Mouse (Mus musculus): ENCODE measurements around the gene Clasrp.

Gene Clasrp

DNA sequence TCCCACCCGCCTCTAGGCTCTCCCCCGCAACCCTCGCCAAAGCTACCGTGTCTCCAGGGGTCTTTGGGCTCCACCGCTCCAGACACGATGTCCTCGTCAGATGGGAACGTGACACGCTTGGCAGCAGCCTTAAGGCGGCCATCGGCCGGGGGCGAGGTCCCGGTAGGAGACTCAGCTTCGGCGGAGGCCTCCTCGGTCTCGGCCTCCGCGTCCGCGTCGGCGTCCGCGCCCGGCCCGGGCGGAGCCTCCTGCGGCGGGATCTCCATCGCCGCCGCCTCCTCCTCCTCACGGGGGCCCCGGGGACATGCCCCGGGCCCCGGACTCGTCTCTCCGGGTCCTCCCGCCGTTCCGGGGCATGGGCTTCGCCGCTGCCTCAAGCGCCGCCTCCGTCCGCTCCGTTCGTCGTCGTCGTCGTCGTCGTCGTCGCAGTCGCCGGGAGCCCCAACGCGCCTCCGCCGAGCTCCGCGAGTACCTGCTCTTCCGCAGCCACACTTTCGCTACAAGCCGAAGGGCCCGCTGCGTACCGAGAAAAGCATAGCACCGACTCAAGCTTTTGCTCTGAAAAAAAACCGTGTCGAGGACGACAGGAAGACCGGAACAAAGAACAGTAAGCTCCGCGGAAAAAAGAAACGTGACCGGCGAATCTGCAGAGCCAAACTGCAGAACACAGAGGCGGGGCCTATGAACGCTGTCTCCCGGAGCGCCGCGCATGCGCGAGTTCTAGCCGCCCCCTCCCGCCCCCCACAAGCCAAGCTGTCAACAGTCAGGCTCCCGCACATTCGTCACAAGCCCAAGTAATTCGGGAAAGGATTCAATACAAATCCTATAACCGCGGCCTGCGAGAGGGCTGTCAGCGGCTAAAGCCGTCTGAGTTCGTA is 42.3 kb downstream of the Clasrp start:
- peak; percentile 96 to 97 for DNase-seq

DNA sequence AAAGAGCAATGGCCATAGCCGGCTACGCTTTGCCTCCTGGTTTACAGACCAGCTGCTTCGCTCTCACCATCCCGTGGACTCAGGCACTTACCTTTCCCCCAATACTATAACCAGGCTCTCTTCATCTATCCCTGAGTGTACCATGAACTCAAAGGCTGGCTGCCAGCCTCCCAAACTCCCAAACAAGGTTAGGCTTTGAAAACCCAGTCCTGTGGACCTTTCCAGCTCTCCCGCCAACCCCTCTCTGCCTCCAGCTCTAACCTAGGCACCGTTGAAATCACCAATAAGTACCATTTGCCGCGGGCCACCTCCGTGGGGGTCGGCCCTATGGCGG is 42.9 kb downstream of the Clasrp start:
- DNase-seq, result no peak

DNA sequence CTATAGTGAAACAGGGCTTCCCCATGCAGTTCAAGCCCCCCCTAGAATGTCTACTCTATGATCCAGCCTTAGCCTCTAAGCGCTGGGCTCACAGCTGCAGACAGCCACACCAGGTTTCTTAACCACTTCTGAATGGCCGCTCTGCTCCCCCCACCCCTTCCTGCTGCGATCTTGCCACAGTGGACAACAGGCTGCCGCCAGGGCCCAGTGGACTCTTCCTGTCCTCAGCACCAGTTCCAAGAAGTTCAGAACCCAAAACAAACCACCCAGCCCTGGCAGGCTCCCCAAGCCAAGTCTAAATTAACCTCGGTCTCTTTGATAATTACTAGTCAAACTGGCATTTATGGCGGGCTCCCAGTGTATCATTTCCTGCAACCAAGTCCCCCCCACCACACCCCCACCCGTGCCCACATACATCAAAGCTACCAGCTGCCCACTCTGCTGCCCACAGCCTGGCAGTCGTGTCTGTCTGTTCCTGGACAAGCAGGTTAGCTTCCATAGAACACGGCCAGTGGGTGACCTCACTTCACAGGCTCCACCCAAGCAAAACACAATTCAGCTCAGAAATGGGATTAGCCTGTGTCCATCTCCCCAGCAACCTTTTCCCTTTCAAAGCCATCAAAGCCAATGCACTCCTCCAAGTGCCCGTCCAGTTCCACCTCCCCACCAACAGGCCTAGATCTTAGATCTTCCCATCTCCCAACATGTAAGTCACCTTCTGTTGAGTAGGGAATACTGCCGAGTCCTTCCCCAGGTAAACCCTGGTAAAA is 43.6 kb downstream of the Clasrp start:
- DNase-seq, result peak; percentile 29 to 35

DNA sequence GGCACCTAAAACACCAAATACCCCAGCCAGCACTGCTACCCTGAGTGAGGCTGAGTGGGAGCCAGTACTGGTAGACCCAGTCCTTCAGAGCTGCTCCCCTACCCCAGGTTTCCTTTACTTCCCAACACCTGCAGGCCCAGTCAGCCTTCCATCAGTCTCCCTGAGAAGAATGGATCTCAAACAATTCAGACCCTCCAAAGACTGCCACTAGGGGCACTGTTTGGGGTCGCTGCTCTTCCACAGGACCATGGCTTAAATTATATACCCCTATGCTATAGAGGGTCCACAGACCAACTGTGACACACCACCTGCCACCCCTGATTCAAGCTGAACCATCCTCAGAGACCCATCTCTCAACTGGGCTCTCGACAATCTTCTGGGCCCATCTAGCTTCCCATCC is 45.3 kb downstream of the Clasrp start:
- peak in 1 of 2 experiments; percentile 58 for DNase-seq

DNA sequence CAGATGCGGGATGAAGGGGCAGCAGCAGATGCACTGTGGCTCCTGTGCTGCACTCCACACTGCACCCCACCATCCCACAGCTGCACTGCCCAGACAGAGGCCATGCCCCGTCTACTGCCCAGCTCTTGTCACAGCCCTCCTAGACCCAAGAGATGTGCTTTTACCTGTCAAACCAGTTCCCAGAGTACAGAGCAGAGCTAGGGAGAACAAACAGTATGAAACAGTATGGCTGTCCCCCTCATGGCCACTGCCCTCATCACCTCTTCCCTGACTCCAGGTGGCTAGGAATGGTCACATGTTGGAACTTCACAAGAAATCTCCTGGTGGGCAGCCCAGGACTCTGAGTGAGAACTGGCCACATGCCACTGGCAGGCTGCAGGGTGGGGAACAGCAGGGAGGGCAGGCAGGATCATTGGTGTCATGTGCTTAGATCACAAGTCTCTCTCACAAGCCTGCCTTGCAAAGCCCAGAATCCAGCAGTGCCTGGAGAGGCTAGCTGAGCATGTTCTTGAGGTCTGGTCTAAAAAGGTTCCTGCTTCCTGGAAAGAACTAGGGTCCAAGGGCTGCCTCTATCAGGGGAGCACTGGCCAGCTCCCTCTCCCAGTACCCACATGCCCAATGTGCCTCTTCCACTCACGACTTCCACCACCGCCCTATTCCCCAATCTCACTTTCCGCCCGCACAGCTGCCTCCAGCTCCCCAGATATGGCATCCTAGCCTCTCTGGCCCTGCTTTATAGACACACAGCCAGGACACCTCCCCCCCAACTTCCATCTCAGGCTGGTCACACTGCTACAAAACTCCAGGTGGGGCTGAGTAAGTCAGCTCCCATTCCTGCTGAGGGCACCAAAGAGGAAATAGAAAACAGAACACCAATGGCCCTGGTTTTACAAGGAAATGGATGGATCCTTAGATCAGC is 46.0 kb downstream of the Clasrp start:
- DNase-seq, result no peak

DNA sequence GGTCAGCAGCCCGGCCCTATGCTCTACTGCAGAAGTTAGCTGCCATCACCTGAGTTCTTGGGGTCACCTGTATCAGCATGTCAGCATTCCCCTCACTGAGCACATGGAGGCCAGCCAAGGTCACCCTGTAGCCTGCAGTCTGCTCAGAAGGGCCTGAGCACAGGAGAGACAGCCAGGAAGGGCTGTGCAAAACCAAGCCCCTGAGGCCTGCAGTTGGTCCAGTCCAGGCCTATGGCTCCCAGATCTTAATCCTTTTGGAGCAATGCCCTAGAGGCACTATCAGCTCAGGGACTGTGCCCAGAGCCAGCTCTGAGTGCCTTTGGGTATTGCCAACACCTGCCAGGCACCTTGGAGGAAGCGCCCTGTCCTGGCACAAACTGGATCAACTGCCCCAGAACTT is 47.2 kb downstream of the Clasrp start:
- DNase-seq, result peak in 1 of 2 experiments; percentile 34

DNA sequence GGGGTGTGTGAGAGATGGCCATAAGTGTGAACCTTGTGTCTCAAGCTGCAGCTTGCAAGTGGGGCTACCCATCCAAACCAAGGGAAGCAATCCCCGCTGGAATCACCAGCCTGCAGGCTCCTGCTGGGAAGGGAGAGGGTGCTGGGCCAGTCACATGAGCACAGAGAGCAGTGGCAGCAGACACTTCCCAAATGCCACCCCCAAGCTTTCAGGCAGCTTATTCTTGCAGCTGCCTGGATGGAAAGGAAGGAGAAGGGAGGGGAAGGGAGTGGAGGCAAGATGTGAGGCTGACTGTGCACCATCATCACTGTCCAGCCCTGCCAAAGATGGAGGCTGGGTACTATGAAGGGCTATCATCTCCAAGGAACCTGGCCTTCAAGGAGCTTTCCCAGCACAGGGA is 50.1 kb downstream of the Clasrp start:
- no peak for DNase-seq

DNA sequence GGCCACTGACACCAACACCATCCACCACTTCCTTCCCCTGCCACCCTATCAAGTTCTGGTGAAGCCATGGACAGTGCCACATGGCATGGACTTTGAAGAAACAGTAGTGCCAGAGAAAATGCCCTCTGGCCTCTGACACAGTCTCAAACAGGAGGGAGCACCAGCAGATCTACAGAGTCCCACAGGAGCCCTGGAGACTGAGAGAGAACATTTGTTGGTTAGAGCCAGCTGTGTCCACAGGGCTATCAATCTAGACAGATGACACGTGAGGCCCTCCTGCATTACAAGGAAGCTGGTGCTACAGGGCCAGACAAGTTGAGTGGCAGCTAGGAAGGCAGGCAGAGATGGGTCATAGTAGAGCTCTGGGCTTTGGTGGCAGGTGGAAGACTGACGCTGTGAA is 51.8 kb downstream of the Clasrp start:
- no peak for DNase-seq

DNA sequence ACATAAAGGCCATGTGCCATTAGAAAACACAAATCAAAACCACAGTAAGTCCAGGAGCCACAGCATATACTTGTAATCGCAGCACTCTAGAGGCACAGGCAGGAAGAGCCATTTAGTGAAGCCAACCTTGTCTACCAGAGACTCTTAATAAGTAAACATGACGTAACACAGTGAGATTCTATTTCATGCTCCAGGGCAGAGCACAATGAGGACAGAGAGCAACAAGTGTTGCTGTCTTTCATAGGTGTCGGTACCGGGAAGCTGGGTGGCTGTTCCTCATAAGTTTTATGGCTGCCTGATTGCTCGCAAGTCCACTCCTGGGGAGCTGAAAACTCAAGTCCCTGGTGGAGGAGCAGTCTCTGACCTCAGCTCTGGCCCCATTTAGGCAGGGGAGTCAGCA is 52.7 kb downstream of the Clasrp start:
- no peak for DNase-seq

DNA sequence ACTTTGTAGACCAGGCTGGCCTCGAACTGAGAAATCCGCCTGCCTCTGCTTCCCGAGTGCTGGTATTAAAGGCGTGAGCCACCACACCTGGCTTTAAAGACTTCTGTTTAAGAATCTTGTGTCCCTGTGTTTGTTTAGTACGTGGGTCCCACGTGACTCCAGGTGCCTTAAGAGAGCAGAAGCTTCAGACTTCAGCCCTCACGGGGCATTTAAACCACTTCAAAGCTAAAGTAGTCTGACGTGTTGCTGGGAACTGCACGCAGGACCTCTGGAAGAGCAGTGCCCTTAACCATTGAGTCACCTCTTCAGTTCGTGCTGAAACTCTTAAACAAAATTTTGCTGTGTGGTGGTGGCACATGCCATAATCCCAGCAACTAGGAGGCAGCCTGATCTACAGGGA is 54.9 kb downstream of the Clasrp start:
- DNase-seq, result no peak

DNA sequence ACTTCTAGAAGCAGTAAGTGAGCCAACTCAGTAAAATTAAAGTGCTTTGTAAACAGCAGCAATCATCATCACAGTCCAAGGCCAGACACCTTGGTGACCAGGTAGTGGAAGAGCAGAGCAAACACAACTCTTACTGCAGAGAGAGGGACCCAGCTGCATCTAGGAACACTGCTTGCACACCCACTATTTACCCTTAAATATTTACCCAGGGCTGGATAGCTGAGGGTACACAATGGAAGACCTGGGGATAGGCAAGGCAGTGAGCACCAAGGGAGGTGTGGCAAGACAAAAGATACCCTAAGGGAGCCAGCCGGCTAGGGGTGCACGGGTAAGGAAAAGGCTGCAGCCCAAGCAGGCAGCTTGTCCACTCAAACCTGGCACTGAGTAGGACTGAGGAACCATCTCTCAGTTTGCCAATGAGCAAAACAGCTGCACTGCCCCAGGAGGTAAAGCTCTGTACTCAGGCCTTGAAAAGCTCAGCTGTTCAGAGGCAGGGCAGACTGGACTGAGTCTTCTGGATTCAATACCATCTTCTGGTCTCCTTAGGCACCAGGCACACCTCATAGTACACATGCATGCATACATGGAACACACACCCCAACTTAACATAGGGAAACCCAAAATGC is 56.8 kb downstream of the Clasrp start:
- no peak for DNase-seq

DNA sequence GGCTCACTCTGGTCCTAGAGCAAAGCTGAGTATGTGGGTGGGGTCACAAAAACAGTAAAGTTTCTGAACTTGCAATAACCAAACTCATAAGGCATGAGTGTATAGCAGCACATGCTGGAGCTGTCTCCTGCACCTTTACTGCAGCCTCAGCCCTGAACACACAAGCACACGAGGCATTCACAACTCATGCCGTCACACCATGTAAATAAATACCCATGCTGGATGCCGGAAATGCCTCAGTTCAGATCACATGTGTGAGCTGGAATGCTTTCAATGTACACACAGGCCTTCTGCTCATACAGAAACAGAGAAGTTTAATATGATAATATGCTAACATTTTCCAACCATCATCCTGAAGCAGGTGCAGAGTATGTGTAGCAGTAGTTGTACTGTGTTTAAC is 58.3 kb downstream of the Clasrp start:
- no peak for DNase-seq

DNA sequence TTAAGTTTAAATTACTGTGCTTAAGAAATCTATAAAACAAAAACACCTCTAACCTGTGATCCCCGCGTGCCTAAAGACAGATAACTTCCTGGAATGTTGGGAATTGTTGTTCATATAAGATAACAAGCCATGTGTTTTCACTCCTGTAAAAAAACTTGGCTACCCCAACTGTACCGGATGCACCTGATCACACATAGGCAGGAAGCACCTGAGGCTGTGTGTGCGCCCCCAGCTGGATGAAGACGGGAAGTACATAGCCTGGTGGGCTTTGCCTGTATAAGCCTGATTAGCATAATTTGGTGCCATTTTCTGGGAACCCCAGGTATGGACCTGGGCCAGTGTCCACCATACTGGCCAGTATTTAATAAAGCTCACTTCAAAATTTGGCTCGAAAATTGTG is 60.7 kb downstream of the Clasrp start:
- DNase-seq, result peak in 1 of 2 experiments; percentile 63

DNA sequence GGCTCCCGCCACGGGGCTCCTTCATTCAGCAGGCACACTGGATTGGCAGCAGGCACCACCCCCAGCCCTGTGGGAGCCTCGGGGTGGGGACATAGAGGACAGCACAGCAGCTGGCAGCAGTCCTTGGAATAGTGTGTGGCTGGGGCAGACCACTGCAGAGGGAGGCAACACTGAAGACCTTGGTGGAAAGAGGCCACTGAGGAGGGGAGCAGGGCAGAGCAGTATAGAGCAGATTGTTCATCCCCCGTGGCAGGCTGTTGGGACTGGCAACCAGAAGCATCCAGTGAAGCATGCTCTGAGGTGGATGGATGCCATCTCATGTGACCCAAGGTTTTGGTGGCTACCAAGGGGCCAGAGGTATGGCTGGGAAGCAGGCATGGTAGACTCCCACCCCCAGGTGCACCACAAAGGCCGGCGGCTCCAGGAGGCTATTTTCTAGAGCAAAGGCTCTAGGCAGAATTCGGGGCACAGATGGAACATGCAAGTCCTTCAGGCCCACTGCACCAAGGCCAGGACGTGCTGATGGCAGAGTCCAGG is 62.1 kb downstream of the Clasrp start:
- DNase-seq, result peak; percentile 78 to 86

DNA sequence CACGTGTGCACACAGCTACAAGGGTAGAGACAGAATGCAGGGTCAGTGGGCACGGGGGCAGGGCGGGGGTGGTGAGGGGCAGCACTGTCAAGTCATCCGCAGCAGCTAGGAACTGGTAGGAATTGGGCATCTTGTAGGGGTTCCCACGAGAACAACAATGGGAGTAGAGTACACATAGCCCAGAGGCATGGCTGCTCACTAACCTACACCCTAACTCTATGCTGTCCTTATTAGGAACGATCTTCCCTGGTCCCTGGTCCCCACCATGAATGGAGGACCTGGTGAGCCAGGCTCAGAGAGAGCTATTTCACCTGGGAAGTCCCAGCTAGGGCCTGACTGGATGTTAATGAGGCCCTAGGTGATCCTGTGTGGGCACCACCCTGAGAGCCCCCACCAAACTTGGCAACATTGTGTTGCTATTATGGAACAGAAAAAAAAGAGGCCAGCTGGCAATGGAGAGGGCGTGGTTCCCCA is 62.6 kb downstream of the Clasrp start:
- DNase-seq, result peak in 1 of 2 experiments; percentile 45

DNA sequence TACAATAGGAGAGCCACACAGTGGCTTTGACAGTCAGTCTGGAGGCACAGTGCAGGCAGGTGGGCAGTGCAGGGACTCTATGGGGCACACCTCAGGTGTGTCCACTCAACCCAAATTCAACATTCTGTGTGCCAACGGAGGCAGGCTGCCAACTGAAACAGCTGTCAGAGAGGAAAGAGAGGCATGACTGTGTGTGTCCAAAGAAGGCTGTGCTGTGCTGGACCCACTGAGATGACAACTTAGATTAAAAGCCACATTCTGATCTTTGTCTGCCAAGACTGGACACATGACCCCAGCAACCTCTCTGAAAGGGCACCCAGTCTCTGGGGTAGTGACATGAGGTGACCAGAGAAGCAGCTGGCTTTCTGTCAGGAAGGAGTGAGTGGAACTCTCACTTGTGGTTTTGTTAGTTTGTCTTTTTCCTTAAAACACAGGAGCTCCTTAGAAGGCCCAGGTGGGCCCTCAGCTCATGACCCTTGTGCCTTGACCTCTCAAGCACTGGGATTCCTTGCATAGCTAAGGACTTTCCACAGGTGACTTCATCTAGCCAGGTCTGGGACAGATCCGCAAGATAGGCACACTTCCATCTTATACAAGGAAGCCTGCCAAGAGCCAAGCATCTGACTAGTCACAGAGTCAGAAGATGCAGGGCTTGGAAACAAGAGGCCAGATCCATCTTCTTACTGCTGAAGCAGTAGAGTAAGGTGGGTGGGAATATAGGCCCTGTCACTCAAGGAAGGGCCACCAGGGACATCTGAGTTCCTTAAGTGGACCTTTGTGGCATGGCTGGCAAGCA is 63.3 kb downstream of the Clasrp start:
- peak; percentile 52 to 64 for DNase-seq

DNA sequence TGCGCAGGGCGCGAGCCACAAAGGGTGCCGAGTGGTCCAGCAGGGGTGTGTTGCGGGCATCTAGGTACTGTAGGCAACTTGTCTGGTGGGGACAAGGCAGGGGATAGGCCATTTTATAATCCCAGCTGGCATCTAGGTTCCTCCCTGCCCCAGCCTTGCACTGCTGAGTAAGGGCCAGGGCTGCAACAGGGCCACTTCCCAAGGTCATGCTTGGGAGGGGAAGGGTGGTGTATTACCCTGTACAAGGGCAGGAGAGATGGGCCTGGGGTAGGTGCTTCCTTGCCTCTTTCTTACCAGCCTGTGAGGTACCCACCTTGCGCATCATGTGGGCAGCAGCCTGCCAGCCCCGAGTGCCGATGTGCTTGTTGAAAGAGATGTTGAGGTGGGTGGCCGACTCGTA is 69.6 kb downstream of the Clasrp start:
- no peak for DNase-seq

DNA sequence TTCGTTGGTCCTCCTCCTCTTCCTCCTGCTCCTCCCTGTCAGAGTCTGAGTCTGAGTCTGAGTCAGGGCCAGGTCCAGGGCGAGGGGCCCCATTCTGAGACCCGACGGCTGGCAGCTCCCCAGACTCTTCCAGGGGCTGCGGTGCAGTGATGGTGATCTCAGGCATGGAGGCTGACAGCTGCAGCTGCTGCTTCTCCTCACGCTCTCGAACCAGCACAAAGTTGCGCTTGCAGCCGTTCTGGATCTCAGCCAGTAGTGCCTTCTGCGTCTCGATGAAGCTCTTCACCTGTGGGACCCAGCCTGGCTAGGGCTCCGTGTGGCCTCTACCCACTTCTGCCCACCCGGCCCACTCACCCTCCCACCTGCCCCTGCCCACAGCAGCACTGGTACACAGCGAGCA is 72.0 kb downstream of the Clasrp start:
- DNase-seq, result peak in 1 of 2 experiments; percentile 39

DNA sequence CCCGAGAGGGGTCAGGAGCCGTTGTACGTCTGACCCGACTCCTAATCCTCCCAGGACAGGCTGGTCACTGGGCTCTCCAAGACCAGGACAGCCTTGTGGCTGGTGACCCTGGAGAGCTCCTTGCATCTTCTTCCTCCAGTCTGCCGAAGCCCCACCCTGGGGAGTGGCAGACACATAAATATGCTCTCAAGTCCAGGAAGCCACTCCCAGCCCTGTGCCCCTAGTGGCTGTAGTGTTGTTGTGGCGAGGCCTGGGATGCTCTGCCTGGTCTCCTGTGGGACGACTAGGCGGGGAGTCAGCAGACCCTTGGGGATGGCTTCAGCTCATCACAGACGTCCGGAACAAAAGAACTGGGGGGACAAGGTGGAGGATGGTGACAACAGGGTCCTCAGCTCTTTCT is 73.2 kb downstream of the Clasrp start:
- no peak for DNase-seq

All from cerebellum, postnatal 14 days (tissue).